Mouse (Mus musculus): Measurements from ENCODE around the gene Slc25a12.

The Slc25a12 gene

GRCm38 (mm10) chr2:71250841-71251240 lies 116.7 kb downstream of the Slc25a12 start:
- no peak for DNase-seq (ENCODE audit: low spot score)

GRCm38 (mm10) chr2:71248071-71248470 lies 119.5 kb downstream of the Slc25a12 start:
- no peak for DNase-seq (ENCODE audit: low spot score)

- DNase-seq (ENCODE audit: low spot score): no peak
These were observed 121.5 kb downstream of the Slc25a12 start for GRCm38 (mm10) chr2:71246096-71246495.

GRCm38 (mm10) chr2:71245416-71245815 lies 122.1 kb downstream of the Slc25a12 start:
- DNase-seq (ENCODE audit: low spot score): no peak

GRCm38 (mm10) chr2:71244807-71245206 lies 122.7 kb downstream of the Slc25a12 start:
- DNase-seq (ENCODE audit: low spot score): no peak

- DNase-seq (ENCODE audit: low spot score): no peak
These were observed 124.4 kb downstream of the Slc25a12 start for GRCm38 (mm10) chr2:71243058-71243672.

- DNase-seq (ENCODE audit: low spot score): no peak
These were observed 125.4 kb downstream of the Slc25a12 start for GRCm38 (mm10) chr2:71242180-71242579.

- DNase-seq (ENCODE audit: low spot score): no peak
These were observed 126.0 kb downstream of the Slc25a12 start for GRCm38 (mm10) chr2:71241505-71241904.

GRCm38 (mm10) chr2:71236009-71236408 lies 131.5 kb downstream of the Slc25a12 start:
- DNase-seq (ENCODE audit: low spot score): no peak

- DNase-seq (ENCODE audit: low spot score): no peak
These were observed 132.1 kb downstream of the Slc25a12 start for GRCm38 (mm10) chr2:71235420-71235819.

- no peak for DNase-seq (ENCODE audit: low spot score)
These were observed 134.6 kb downstream of the Slc25a12 start for GRCm38 (mm10) chr2:71232976-71233375.

GRCm38 (mm10) chr2:71231951-71232350 lies 135.6 kb downstream of the Slc25a12 start:
- DNase-seq (ENCODE audit: low spot score): no peak

GRCm38 (mm10) chr2:71229603-71230002 lies 137.9 kb downstream of the Slc25a12 start:
- no peak for DNase-seq (ENCODE audit: low spot score)

GRCm38 (mm10) chr2:71227398-71227797 lies 140.2 kb downstream of the Slc25a12 start:
- DNase-seq (ENCODE audit: low spot score): no peak

Data from ovary, postnatal 10 days (tissue).